Mouse (Mus musculus) embryonic facial prominence, embryonic 14.5 days (tissue): Measurements from ENCODE around the gene Gm21887. TPM values are rescaled to one million over a fixed set of nuclear protein-coding genes. Genes with fewer than 3 reads are reported as not detected.
"Not testable (repeated sequence)": the region's sequence is repeated elsewhere in the genome, so short reads cannot be mapped to it uniquely, and the experiment has no call there.

ENCODE experiments used
- ATAC-seq: fragments of 200-750 bp; cut with Nextera tagmentation; 2 replicates; pipeline ENCODE4 v1.8.0; 2017; ENCODE audit warnings: low read depth, moderate number of reproducible peaks, moderate TSS enrichment
- DNase-seq: peaks from one replicate; pipeline ENCODE4 v3.0.0-alpha.2; 2015; ENCODE audit warnings: low spot score
- H3K27ac ChIP-seq: fragments of 300-500 bp; sonication (generic); replicated peaks from 2 replicates; pipeline ENCODE4 v1.5.1; 2014; ENCODE audit warnings: low read depth, mild to moderate bottlenecking, low read length, moderate library complexity
- H3K27me3 ChIP-seq: fragments of 300-500 bp; sonication (generic); replicated peaks from 2 replicates; pipeline ENCODE4 v1.6.1; 2014; ENCODE audit warnings: low read length; ENCODE audit not compliant: control insufficient read depth, insufficient read depth
- H3K36me3 ChIP-seq: fragments of 300-500 bp; sonication (generic); 2 replicates; pipeline ENCODE4 v1.6.1; 2014; ENCODE audit warnings: low read length, mixed read lengths; ENCODE audit not compliant: control insufficient read depth, insufficient read depth
- H3K4me1 ChIP-seq: fragments of 300-500 bp; sonication (generic); 2 replicates; pipeline ENCODE4 v1.6.1; 2014; ENCODE audit warnings: antibody characterized with exemption, low read length; ENCODE audit not compliant: control insufficient read depth, insufficient read depth
- H3K4me2 ChIP-seq: fragments of 300-500 bp; sonication (generic); 2 replicates; pipeline ENCODE4 v1.6.1; 2014; ENCODE audit warnings: low read depth, mild to moderate bottlenecking, low read length, moderate library complexity, mixed read lengths
- H3K4me3 ChIP-seq: fragments of 300-500 bp; sonication (generic); 2 replicates; pipeline ENCODE4 v1.5.1; 2014; ENCODE audit warnings: low read depth, mild to moderate bottlenecking, low read length
- H3K9ac ChIP-seq: fragments of 300-500 bp; sonication (generic); 2 replicates; pipeline ENCODE4 v1.6.1; 2014; ENCODE audit warnings: low read depth, mild to moderate bottlenecking, low read length, moderate library complexity, mixed read lengths
- H3K9me3 ChIP-seq: fragments of 300-500 bp; sonication (generic); 2 replicates; pipeline ENCODE4 v1.6.1; 2016; ENCODE audit warnings: low read length; ENCODE audit not compliant: control insufficient read depth
- WGBS: fragments of 180-500 bp; shearing (Covaris S2); extraction: QIAGEN DNeasy Blood & Tissue Kit; methylation state at CpG from one replicate; pipeline ENCODE4 v1.1.7; 2014; 5-methylcytosine and 5-hydroxymethylcytosine counted together
- polyA plus RNA-seq: library from polyadenylated mRNA; unstranded; fragments of >200 nt; fragmentation: Nextera tagmentation; extraction: Ambion mirVana; gene quantifications from 2 replicates; pipeline ENCODE4 v1.2.1, GENCODE M21; 2014

Gene Gm21887
- polyA plus RNA-seq, 1 experiment from 2014 or later: 129 TPM

- DNase-seq: peak; percentile 20
- H3K4me1 ChIP-seq, ATAC-seq, H3K9ac ChIP-seq, H3K4me3 ChIP-seq, H3K4me2 ChIP-seq, H3K27me3 ChIP-seq, H3K27ac ChIP-seq: not testable (repeated sequence)
- H3K36me3 ChIP-seq: peaks cover 84% of the 10 kb centered on the region
- 88% methylated on average over 28 of the region's 28 CpGs for WGBS
- H3K9me3 ChIP-seq: peaks cover 82% of the 10 kb centered on the region
Observed at GRCm38 (mm10) chrX:169987368-169987837, 22.1 kb upstream of the Gm21887 start.

- not testable (repeated sequence) for H3K4me2 ChIP-seq, H3K4me3 ChIP-seq, H3K9ac ChIP-seq, H3K27ac ChIP-seq, ATAC-seq, H3K4me1 ChIP-seq, H3K27me3 ChIP-seq
- 94% methylated on average over 56 of the region's 56 CpGs for WGBS
- Histone ChIP-seq H3K36me3 (peaks cover 76% of the 10 kb centered on the region), H3K9me3 (peaks cover 81% of the 10 kb centered on the region)
- DNase-seq: peak; percentile 1
Observed at GRCm38 (mm10) chrX:169988571-169989218, 20.8 kb upstream of the Gm21887 start.

- not testable (repeated sequence) for H3K4me3 ChIP-seq, H3K4me2 ChIP-seq, ATAC-seq, H3K4me1 ChIP-seq, H3K27ac ChIP-seq, H3K9ac ChIP-seq, H3K27me3 ChIP-seq
- 86% methylated on average over 8 of the region's 8 CpGs for WGBS
- Histone ChIP-seq H3K9me3 (peaks cover 81% of the 10 kb centered on the region), H3K36me3 (peaks cover 71% of the 10 kb centered on the region)
- peak; percentile 43 for DNase-seq
Observed at GRCm38 (mm10) chrX:169989219-169989595, 20.3 kb upstream of the Gm21887 start.

GRCm38 (mm10) chrX:169989691-169990631 is 19.5 kb upstream of the Gm21887 start:
- H3K4me3 ChIP-seq: peak overlapping the region; percentile 2
- WGBS: 73% methylated on average over 56 of the region's 56 CpGs
- ATAC-seq, H3K4me1 ChIP-seq, H3K27me3 ChIP-seq, H3K9ac ChIP-seq, H3K27ac ChIP-seq: not testable (repeated sequence)
- H3K9me3 ChIP-seq: peaks cover 81% of the 10 kb centered on the region
- peak; percentile 15 for DNase-seq
- H3K36me3 ChIP-seq: peaks cover 63% of the 10 kb centered on the region
- peak overlapping the region; percentile 17 for H3K4me2 ChIP-seq

GRCm38 (mm10) chrX:169991128-169991873 is 18.2 kb upstream of the Gm21887 start:
- WGBS: 49% methylated on average over 28 of the region's 28 CpGs
- not testable (repeated sequence) for H3K4me1 ChIP-seq, H3K9ac ChIP-seq, H3K27me3 ChIP-seq
- peak overlapping the region; percentile 1; the same call in 1 of the 2 replicates for H3K4me3 ChIP-seq
- H3K4me2 ChIP-seq: peak overlapping the region; percentile 28; the same call in 1 of the 2 replicates
- ATAC-seq (peak; percentile 71), DNase-seq (peak; percentile 65)
- peaks cover 51% of the 10 kb centered on the region for H3K36me3 ChIP-seq
- H3K27ac ChIP-seq: peak overlapping the region; percentile 19; the same call in 1 of the 2 replicates
- peaks cover 80% of the 10 kb centered on the region for H3K9me3 ChIP-seq

GRCm38 (mm10) chrX:169992086-169992930 is 17.2 kb upstream of the Gm21887 start:
- not testable (repeated sequence) for H3K4me1 ChIP-seq, DNase-seq, ATAC-seq, H3K27ac ChIP-seq, H3K9ac ChIP-seq, H3K27me3 ChIP-seq, H3K4me2 ChIP-seq, H3K4me3 ChIP-seq
- H3K36me3 ChIP-seq: peaks cover 42% of the 10 kb centered on the region
- 45% methylated on average over 15 of the region's 15 CpGs for WGBS
- peaks cover 80% of the 10 kb centered on the region for H3K9me3 ChIP-seq

- DNase-seq, H3K9ac ChIP-seq, H3K4me1 ChIP-seq, H3K27me3 ChIP-seq, H3K27ac ChIP-seq, H3K4me3 ChIP-seq, H3K4me2 ChIP-seq, ATAC-seq: not testable (repeated sequence)
- peaks cover 82% of the 10 kb centered on the region for H3K9me3 ChIP-seq
- peaks cover 37% of the 10 kb centered on the region for H3K36me3 ChIP-seq
- WGBS: 62% methylated on average over 8 of the region's 8 CpGs
Observed at GRCm38 (mm10) chrX:169992951-169993547, 16.4 kb upstream of the Gm21887 start.
